Mouse (Mus musculus) CH12.LX (cell line): ENCODE measurements at regions not wholly inside any gene's neighbourhood (a gene's known extent, or its start where the extent isn't known, plus 50 kb on each side); places are given as distances from the start of the nearest gene placed in this dataset.

ENCODE experiments used
- DNase-seq: peaks from one replicate; pipeline ENCODE4 v3.0.0-alpha.2; 2013; ENCODE audit errors: extremely low read depth
- H3K27ac ChIP-seq: 2 replicates; pipeline ENCODE4 v1.5.1; 2012; ENCODE audit warnings: low read depth, mild to moderate bottlenecking, control low read depth, moderate library complexity; ENCODE audit not compliant: insufficient read depth
- H3K27me3 ChIP-seq: replicated peaks from 2 replicates; pipeline ENCODE3; 2012; ENCODE audit warnings: inconsistent platforms
- H3K36me3 ChIP-seq, 2 experiments: replicated peaks in 1 of 2; 2 replicates each; pipeline versions ENCODE3 to v1.6.1; 2012; ENCODE audit warnings: inconsistent platforms in 1 of 2, low read length in 1 of 2, mild to moderate bottlenecking in 1 of 2, mixed read lengths in 1 of 2, moderate library complexity in 1 of 2; ENCODE audit not compliant: control insufficient read depth in 1 of 2, insufficient read depth in 1 of 2
- H3K4me1 ChIP-seq, 2 experiments: 2 replicates each; pipeline ENCODE4 v1.6.1; 2012; ENCODE audit warnings: inconsistent platforms in 1 of 2, moderate library complexity in 1 of 2; ENCODE audit not compliant: insufficient read depth in 2 of 2, control insufficient read depth in 1 of 2
- H3K4me2 ChIP-seq: 2 replicates; pipeline ENCODE4 v1.6.1; 2012; ENCODE audit warnings: low read depth, mild to moderate bottlenecking, control low read depth; ENCODE audit not compliant: poor library complexity, insufficient read depth, severe bottlenecking
- H3K4me3 ChIP-seq, 3 experiments: fragments of 150-350 bp in 1 of 3; sonication (generic) in 1 of 3; replicated peaks in 1 of 3; 2 replicates each; pipeline versions ENCODE3 to v1.5.1; 2011 to 2012; ENCODE audit warnings: low read depth in 2 of 3, low read length in 2 of 3, mild to moderate bottlenecking in 2 of 3, moderate library complexity in 2 of 3, control low read depth in 1 of 3, improper control_type of control experiment in 1 of 3, inconsistent platforms in 1 of 3, mixed read lengths in 1 of 3; ENCODE audit not compliant: poor library complexity in 1 of 3
- H3K79me2 ChIP-seq: replicated peaks from 2 replicates; pipeline ENCODE4 v1.6.1; 2012; ENCODE audit warnings: mild to moderate bottlenecking, moderate library complexity; ENCODE audit not compliant: control insufficient read depth, poor library complexity, insufficient read depth, severe bottlenecking; ENCODE audit errors: extremely low read depth
- H3K9ac ChIP-seq: 2 replicates; pipeline ENCODE4 v1.6.1; 2012; ENCODE audit warnings: low read depth, mild to moderate bottlenecking, control low read depth, moderate library complexity; ENCODE audit not compliant: insufficient read depth
- H3K9me3 ChIP-seq: replicated peaks from 2 replicates; pipeline ENCODE3; 2012; ENCODE audit warnings: low read length, inconsistent platforms, mixed read lengths
- BHLHE40 ChIP-seq: IDR thresholded peaks from 2 replicates; pipeline ENCODE4 v1.6.1; 2011; ENCODE audit warnings: mild to moderate bottlenecking, low read depth, low read length, improper control_type of control experiment
- CHD1 ChIP-seq: IDR thresholded peaks from 2 replicates; pipeline ENCODE4 v1.6.1; 2012; ENCODE audit warnings: low read depth, low read length, improper control_type of control experiment, inconsistent platforms
- CHD2 ChIP-seq: IDR thresholded peaks from 2 replicates; pipeline ENCODE4 v1.6.1; 2011; ENCODE audit warnings: low read length, improper control_type of control experiment
- E2F4 ChIP-seq: IDR thresholded peaks from 2 replicates; pipeline ENCODE4 v1.6.1; 2011; ENCODE audit warnings: low read depth, low read length, improper control_type of control experiment; ENCODE audit not compliant: insufficient replicate concordance
- ELF1 ChIP-seq: IDR thresholded peaks from 2 replicates; pipeline ENCODE4 v1.6.1; 2014; ENCODE audit warnings: low read depth, mild to moderate bottlenecking, inconsistent platforms, low read length, improper control_type of control experiment
- ETS1 ChIP-seq: conservative IDR thresholded peaks from 2 replicates; pipeline ENCODE4 v1.6.1; 2012; ENCODE audit warnings: low read depth, mild to moderate bottlenecking, inconsistent platforms, low read length, improper control_type of control experiment, moderate library complexity
- HCFC1 ChIP-seq: IDR thresholded peaks from 2 replicates; pipeline ENCODE4 v1.6.1; 2012; ENCODE audit warnings: low read depth, mild to moderate bottlenecking, inconsistent platforms, low read length, improper control_type of control experiment
- IRF4 ChIP-seq: IDR thresholded peaks from 2 replicates; pipeline ENCODE4 v1.6.1; 2014; ENCODE audit warnings: low read depth, mild to moderate bottlenecking, inconsistent platforms, low read length, improper control_type of control experiment
- JUN ChIP-seq: IDR thresholded peaks from 2 replicates; pipeline ENCODE4 v1.6.1; 2011; ENCODE audit warnings: low read depth, mild to moderate bottlenecking, low read length, improper control_type of control experiment, moderate library complexity; ENCODE audit not compliant: insufficient read depth
- KAT2A ChIP-seq: IDR thresholded peaks from 2 replicates; pipeline ENCODE4 v1.6.1; 2012; ENCODE audit warnings: low read length, improper control_type of control experiment, inconsistent platforms; ENCODE audit not compliant: insufficient replicate concordance
- MAFK ChIP-seq: IDR thresholded peaks from 2 replicates; pipeline ENCODE4 v1.6.1; 2011; ENCODE audit warnings: low read length, improper control_type of control experiment; ENCODE audit not compliant: insufficient replicate concordance
- MAX ChIP-seq: IDR thresholded peaks from 2 replicates; pipeline ENCODE4 v1.6.1; 2011; ENCODE audit warnings: low read length, improper control_type of control experiment
- MYC ChIP-seq: IDR thresholded peaks from 2 replicates; pipeline ENCODE4 v1.6.1; 2011; ENCODE audit warnings: low read depth, mild to moderate bottlenecking, improper control_type of control experiment, low read length
- NELFE ChIP-seq: IDR thresholded peaks from 2 replicates; pipeline ENCODE4 v1.6.1; 2011; ENCODE audit warnings: low read depth, low read length, improper control_type of control experiment
- PAX5 ChIP-seq: IDR thresholded peaks from 2 replicates; pipeline ENCODE4 v1.6.1; 2012; ENCODE audit warnings: low read length, inconsistent platforms, mixed read lengths
- POLR2A ChIP-seq: IDR thresholded peaks from 2 replicates; pipeline ENCODE4 v1.6.1; 2011; ENCODE audit warnings: low read depth, mild to moderate bottlenecking, improper control_type of control experiment, low read length
- SMC3 ChIP-seq: IDR thresholded peaks from 2 replicates; pipeline ENCODE4 v1.6.1; 2011; ENCODE audit warnings: low read depth, low read length, improper control_type of control experiment
- TBP ChIP-seq: conservative IDR thresholded peaks from 2 replicates; pipeline ENCODE4 v1.6.1; 2011; ENCODE audit warnings: low read depth, low read length, improper control_type of control experiment
- TCF12 ChIP-seq: IDR thresholded peaks from 2 replicates; pipeline ENCODE4 v1.6.1; 2014; ENCODE audit warnings: low read depth, mild to moderate bottlenecking, inconsistent platforms, low read length, improper control_type of control experiment
- USF1 ChIP-seq: IDR thresholded peaks from 2 replicates; pipeline ENCODE4 v1.6.1; 2014; ENCODE audit warnings: low read depth, mild to moderate bottlenecking, inconsistent platforms, low read length, improper control_type of control experiment
- USF2 ChIP-seq: conservative IDR thresholded peaks from 2 replicates; pipeline ENCODE4 v1.6.1; 2011; ENCODE audit warnings: low read depth, low read length, improper control_type of control experiment
- ZC3H11A ChIP-seq: IDR thresholded peaks from 2 replicates; pipeline ENCODE4 v1.6.1; 2012; ENCODE audit warnings: low read depth, mild to moderate bottlenecking, inconsistent platforms, low read length, improper control_type of control experiment
- ZMIZ1 ChIP-seq: IDR thresholded peaks from 2 replicates; pipeline ENCODE4 v1.6.1; 2012; ENCODE audit warnings: low read depth, mild to moderate bottlenecking, inconsistent platforms, low read length, improper control_type of control experiment
- ZNF384 ChIP-seq: IDR thresholded peaks from 2 replicates; pipeline ENCODE4 v1.6.1; 2012; ENCODE audit warnings: low read depth, low read length, improper control_type of control experiment, inconsistent platforms
- dilution Hi-C: fragments of 300-500 bp; cut with MboI; formaldehyde crosslinking; loops from 2 replicates; pipeline ENCODE4 v1.14.3; 2020; ENCODE audit warnings: low sequenced_read_pairs; ENCODE audit not compliant: extremely low pct_unique_long_range_greater_than_20kb, extremely low pct_ligation_motif_present
- in situ Hi-C: fragments of 300-500 bp; cut with MboI; formaldehyde crosslinking; loops from 3 replicates; pipeline ENCODE4 v1.14.3; 2019; ENCODE audit warnings: low sequenced_read_pairs, low pct_ligation_motif_present, low pct_unique_long_range_greater_than_20kb, mixed read lengths

DNA sequence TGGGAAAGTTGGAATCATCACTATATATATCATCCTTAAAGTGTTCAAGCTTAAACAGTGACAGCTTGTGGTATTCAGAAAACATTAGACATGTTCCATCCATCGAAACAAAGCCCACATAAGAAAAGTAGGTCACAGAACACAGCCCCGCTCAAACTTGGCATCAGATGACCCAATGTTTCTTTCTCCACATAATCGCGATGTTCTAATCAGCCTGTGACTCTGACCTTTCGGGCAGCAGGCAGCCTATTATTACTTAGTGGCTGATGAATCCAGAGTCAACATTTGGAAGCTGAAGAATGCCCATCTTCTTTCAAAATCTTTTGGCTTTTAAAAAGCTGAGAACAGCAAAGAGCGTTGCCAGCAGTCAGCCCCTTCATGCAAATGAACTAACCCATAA is 65.1 kb upstream of the Dph5 start:
- DNase-seq, result no peak
- Histone ChIP-seq H3K27me3 (peaks cover 6% of the 10 kb centered on the region), H3K9me3 (peaks cover 5% of the 10 kb centered on the region)
- dilution Hi-C loops, result no loop called here
- TF ChIP-seq SMC3, result no peak
- no peak for TF ChIP-seq ZC3H11A
- TF ChIP-seq NELFE, result no peak
- TF ChIP-seq MYC, result no peak
- TF ChIP-seq, all 38 proteins: peak for 0
- H3K79me2 ChIP-seq, result no peaks in the 10 kb centered on the region
- H3K4me2 ChIP-seq, result no peak overlapping the region
- H3K9ac ChIP-seq, result no peak overlapping the region
- H3K4me1 ChIP-seq, result peaks cover 0 to 51% of the 10 kb centered on the region in 2 experiments; a peak in 3 of 4 replicates
- H3K36me3 ChIP-seq, result no peaks in the 10 kb centered on the region
- no peak overlapping the region for H3K4me3 ChIP-seq
- no peak overlapping the region for H3K27ac ChIP-seq
- in situ Hi-C loops, result no loop called here

GRCm38 (mm10) chr3:115823741-115824140 is 63.9 kb upstream of the Dph5 start:
- dilution Hi-C loops, result no loop called here
- TF ChIP-seq BHLHE40 (no peak), MAFK (no peak), TBP (no peak), E2F4 (no peak), ZMIZ1 (no peak), IRF4 (no peak), MAX (no peak), USF1 (no peak), POLR2A (no peak), HCFC1 (no peak), MYC (no peak), CHD2 (no peak), SMC3 (no peak), ZC3H11A (no peak)
- H3K4me2 ChIP-seq, result no peak overlapping the region

GRCm38 (mm10) chr3:115824792-115825191 is 62.8 kb upstream of the Dph5 start:
- no peaks in the 10 kb centered on the region for H3K36me3 ChIP-seq
- H3K9me3 ChIP-seq, result peaks cover 6% of the 10 kb centered on the region
- DNase-seq, result no peak
- in situ Hi-C loops, result no loop called here
- TF ChIP-seq SMC3, result no peak
- no peak for TF ChIP-seq CHD1
- TF ChIP-seq TBP, result no peak
- no peak for TF ChIP-seq JUN
- TF ChIP-seq ZNF384, result no peak
- TF ChIP-seq ETS1, result no peak
- no peak for TF ChIP-seq KAT2A
- TF ChIP-seq NELFE, result no peak
- TF ChIP-seq USF1, result no peak
- TF ChIP-seq TCF12, result no peak
- no peak for TF ChIP-seq POLR2A
- no peak for TF ChIP-seq PAX5
- TF ChIP-seq MAX, result no peak
- TF ChIP-seq MYC, result no peak
- no peak for TF ChIP-seq ELF1
- no peak for TF ChIP-seq E2F4
- TF ChIP-seq USF2, result no peak
- H3K4me3 ChIP-seq, result no peak overlapping the region
- peaks cover 5% of the 10 kb centered on the region for H3K27me3 ChIP-seq
- no peaks in the 10 kb centered on the region for H3K79me2 ChIP-seq
- peaks cover 0 to 31% of the 10 kb centered on the region in 2 experiments; a peak in 2 of 4 replicates for H3K4me1 ChIP-seq
- no peak overlapping the region for H3K27ac ChIP-seq
- H3K9ac ChIP-seq, result no peak overlapping the region
- no peak overlapping the region for H3K4me2 ChIP-seq
- dilution Hi-C loops, result no loop called here

More at GRCm38 (mm10) chr3:115823741-115824140, 63.9 kb upstream of the Dph5 start:
- Histone ChIP-seq H3K79me2 (no peaks in the 10 kb centered on the region), H3K36me3 (no peaks in the 10 kb centered on the region), H3K27me3 (peaks cover 5% of the 10 kb centered on the region), H3K4me3 (no peak overlapping the region), H3K9ac (no peak overlapping the region), H3K4me1 (peaks cover 0 to 40% of the 10 kb centered on the region in 2 experiments; a peak in 2 of 4 replicates), H3K9me3 (peaks cover 6% of the 10 kb centered on the region), H3K27ac (no peak overlapping the region)
- DNase-seq, result no peak
- in situ Hi-C loops, result no loop called here
